Mouse (Mus musculus) brain, embryonic 14.5 days (tissue): Measurements from ENCODE around the gene Atad3a.

Experiments
- CTCF ChIP-seq: fragments of 200-500 bp; IDR thresholded peaks from 2 replicates; pipeline ENCODE4 v1.5.1; 2012; ENCODE audit warnings: inconsistent platforms, mild to moderate bottlenecking, moderate library complexity, borderline replicate concordance; ENCODE audit not compliant: insufficient read depth, insufficient read length; ENCODE audit errors: extremely low read depth
- POLR2A ChIP-seq: fragments of 200-500 bp; IDR thresholded peaks from 2 replicates; pipeline ENCODE4 v1.6.1; 2012; ENCODE audit warnings: mild to moderate bottlenecking, inconsistent platforms, borderline replicate concordance; ENCODE audit not compliant: poor library complexity, insufficient read depth, insufficient read length, severe bottlenecking; ENCODE audit errors: extremely low read depth

GRCm38 (mm10) chr4:155788300-155788699 is 27.4 kb upstream of the Atad3a start:
- no peak for TF ChIP-seq CTCF
- TF ChIP-seq POLR2A = no peak
